Mouse (Mus musculus): ENCODE measurements around the gene Gm17349. TPM values are rescaled to one million over a fixed set of nuclear protein-coding genes. Genes with fewer than 3 reads are reported as not detected.

Gene Gm17349
- polyA plus RNA-seq, 1 experiment from 2014 or later, result not detected

DNA sequence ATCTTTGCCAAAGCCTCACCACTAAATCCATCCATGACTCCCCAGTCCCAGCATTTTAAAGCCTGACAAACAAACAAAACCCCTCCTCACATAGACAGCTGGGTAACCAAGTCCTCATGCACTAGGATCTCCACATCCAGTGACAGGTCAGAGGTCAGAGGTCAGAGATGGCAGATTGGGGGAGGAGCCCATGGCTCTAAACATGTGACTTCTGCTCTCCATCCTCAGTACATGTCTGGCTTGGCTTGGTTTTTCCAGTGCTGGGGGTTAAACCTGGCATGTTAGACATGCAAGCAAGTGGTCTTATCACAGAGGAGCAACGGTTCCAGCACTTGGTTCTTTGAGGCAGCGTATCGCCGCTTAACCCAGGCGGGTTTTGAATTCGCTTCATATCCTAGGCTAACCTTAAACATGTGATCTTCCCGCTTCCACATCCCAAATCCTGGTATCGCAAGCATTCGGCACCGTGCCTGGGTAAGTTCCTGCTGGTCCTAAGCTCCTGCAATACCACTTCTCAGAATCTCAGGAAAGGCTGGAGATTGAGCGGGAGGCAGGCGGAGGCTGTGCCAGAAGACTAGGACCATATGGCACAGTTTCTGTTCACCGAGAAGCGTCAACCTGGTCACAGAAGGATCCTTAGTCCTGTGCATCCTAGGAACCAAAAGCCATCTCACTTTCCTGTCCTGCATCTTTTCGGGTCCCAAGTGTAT, 44.0 kb downstream of the Gm17349 start:
- Histone ChIP-seq H3K9ac (replicated peaks; ENCODE audit: low read length) (no peak overlapping the region), H3K4me1 (ENCODE audit: control insufficient read depth, insufficient read depth, low read length) (peaks cover 7% of the 10 kb centered on the region; the same call in 1 of the 2 replicates), H3K27ac (replicated peaks; ENCODE audit: low read depth, low read length) (no peak overlapping the region), H3K9me3 (replicated peaks; ENCODE audit: control insufficient read depth, low read length) (no peaks in the 10 kb centered on the region), H3K4me3 (ENCODE audit: low read depth, low read length) (no peak overlapping the region), H3K27me3 (ENCODE audit: control insufficient read depth, insufficient read depth, low read length) (peaks cover 16% of the 10 kb centered on the region), H3K36me3 (replicated peaks; ENCODE audit: control insufficient read depth, insufficient read depth, low read depth, low read length) (no peaks in the 10 kb centered on the region), H3K4me2 (ENCODE audit: low read depth, low read length) (no peak overlapping the region)
- ATAC-seq (replicated peaks; ENCODE audit: insufficient number of reproducible peaks, low FRiP score, low TSS enrichment, low read depth) (no peak), DNase-seq (ENCODE audit: low spot score) (no peak)
- 93% methylated on average over 15 of the region's 15 CpGs for WGBS

DNA sequence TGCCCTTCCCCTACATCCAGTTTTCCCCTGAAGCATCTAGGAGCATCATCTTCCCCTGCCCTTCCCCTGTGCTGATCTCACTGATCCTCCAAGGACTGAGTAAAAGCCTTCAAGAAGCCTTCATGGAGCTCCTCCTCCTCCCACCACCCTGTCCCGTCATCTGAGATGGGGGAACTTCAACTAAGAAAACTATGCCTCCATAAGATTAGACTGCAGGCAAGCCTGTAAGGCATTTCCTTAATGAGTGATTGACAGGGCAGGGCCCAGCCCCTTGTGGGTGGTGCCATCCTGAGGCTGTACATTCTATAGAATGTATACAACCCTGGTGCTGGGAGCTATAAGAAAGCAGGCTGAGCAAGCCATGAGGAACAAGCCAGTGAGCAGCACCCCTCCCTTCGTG, 46.9 kb downstream of the Gm17349 start:
- Histone ChIP-seq H3K9ac (replicated peaks; ENCODE audit: low read length) (no peak overlapping the region), H3K4me1 (ENCODE audit: control insufficient read depth, insufficient read depth, low read length) (no peaks in the 10 kb centered on the region), H3K4me2 (ENCODE audit: low read depth, low read length) (no peak overlapping the region), H3K27ac (replicated peaks; ENCODE audit: low read depth, low read length) (no peak overlapping the region), H3K27me3 (ENCODE audit: control insufficient read depth, insufficient read depth, low read length) (peaks cover 12% of the 10 kb centered on the region), H3K9me3 (replicated peaks; ENCODE audit: control insufficient read depth, low read length) (no peaks in the 10 kb centered on the region), H3K4me3 (ENCODE audit: low read depth, low read length) (no peak overlapping the region), H3K36me3 (replicated peaks; ENCODE audit: control insufficient read depth, insufficient read depth, low read depth, low read length) (no peaks in the 10 kb centered on the region)
- ATAC-seq (replicated peaks; ENCODE audit: insufficient number of reproducible peaks, low FRiP score, low TSS enrichment, low read depth) (no peak), DNase-seq (ENCODE audit: low spot score) (no peak)
- 42% methylated on average over 2 of the region's 2 CpGs for WGBS

DNA sequence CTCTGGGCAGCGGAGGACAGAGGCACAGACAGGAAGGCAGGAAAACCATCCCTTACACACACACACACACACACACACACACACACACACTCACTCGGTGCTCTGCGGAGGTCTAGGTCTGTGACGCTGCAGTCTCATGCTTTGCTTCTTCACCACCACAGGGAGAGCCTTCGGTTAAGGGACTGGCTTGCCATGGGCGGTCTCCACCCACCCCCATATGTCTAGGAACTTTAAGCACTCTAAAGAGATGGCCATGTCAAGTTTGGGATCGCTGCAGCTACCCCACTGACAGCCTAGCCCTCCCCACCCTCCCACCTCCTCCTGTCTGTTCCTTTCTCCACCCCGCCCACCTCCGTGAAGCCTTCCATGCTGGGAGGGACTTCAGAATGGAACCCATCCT, 49.3 kb downstream of the Gm17349 start:
- Histone ChIP-seq H3K36me3 (replicated peaks; ENCODE audit: control insufficient read depth, insufficient read depth, low read depth, low read length) (no peaks in the 10 kb centered on the region), H3K9me3 (replicated peaks; ENCODE audit: control insufficient read depth, low read length) (no peaks in the 10 kb centered on the region), H3K9ac (replicated peaks; ENCODE audit: low read length) (no peak overlapping the region), H3K27ac (replicated peaks; ENCODE audit: low read depth, low read length) (no peak overlapping the region), H3K27me3 (ENCODE audit: control insufficient read depth, insufficient read depth, low read length) (peaks cover 12% of the 10 kb centered on the region), H3K4me3 (ENCODE audit: low read depth, low read length) (no peak overlapping the region), H3K4me1 (ENCODE audit: control insufficient read depth, insufficient read depth, low read length) (no peaks in the 10 kb centered on the region), H3K4me2 (ENCODE audit: low read depth, low read length) (no peak overlapping the region)
- ATAC-seq (replicated peaks; ENCODE audit: insufficient number of reproducible peaks, low FRiP score, low TSS enrichment, low read depth), result no peak
- DNase-seq (ENCODE audit: low spot score), result no peak
- whole genome bisulfite sequencing, result 59% methylated on average over 9 of the region's 9 CpGs

DNA sequence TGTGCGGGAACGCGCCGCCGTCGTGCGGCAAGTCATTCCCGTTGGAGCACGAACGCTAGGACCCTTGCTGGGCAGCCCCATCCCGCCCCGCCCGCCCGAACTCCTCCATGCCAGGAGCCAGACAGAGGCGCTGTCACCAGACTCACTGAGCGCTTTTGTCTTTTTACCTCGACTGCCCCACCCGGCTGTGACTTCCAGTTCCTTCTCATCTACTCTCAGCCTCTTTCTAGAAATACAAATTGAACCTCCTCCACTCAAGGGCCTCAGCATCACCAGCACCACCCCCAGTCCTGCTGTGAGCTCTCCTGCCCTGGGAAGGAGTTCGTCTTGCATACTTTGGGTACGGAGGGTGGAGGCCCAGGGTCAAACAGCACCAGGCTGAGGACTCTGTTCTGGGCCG, 51.4 kb downstream of the Gm17349 start:
- WGBS, result under 1% methylated on average over 21 of the region's 21 CpGs
- DNase-seq (ENCODE audit: low spot score), result no peak

DNA sequence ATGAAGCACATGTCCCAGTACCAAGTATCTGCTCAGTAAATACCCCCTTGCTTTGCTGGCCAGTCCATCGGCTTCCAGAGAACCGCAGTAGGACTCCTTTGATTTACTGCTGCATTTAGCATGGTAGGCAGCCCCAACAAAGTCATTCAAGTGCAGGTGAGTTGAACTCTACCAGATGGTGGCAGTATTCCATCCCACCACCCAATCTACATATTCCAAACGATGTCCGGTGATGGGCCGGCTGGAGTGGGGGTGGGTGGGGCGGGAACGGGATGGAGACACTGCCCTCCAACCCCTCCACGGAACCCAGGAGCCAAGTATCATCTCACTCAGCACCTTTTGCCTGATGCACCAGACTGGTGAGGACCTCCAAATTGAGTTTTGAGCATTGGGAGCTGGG, 52.0 kb downstream of the Gm17349 start:
- WGBS, result 8% methylated on average over 8 of the region's 8 CpGs
- no peak for DNase-seq (ENCODE audit: low spot score)
- Histone ChIP-seq H3K36me3 (replicated peaks; ENCODE audit: control insufficient read depth, insufficient read depth, low read depth, low read length) (no peaks in the 10 kb centered on the region), H3K9me3 (replicated peaks; ENCODE audit: control insufficient read depth, low read length) (no peaks in the 10 kb centered on the region), H3K4me1 (ENCODE audit: control insufficient read depth, insufficient read depth, low read length) (peaks cover 4% of the 10 kb centered on the region), H3K27ac (replicated peaks; ENCODE audit: low read depth, low read length) (no peak overlapping the region), H3K4me3 (ENCODE audit: low read depth, low read length) (no peak overlapping the region), H3K27me3 (ENCODE audit: control insufficient read depth, insufficient read depth, low read length) (peaks cover 12% of the 10 kb centered on the region), H3K9ac (replicated peaks; ENCODE audit: low read length) (no peak overlapping the region), H3K4me2 (ENCODE audit: low read depth, low read length) (no peak overlapping the region)
- ATAC-seq (replicated peaks; ENCODE audit: insufficient number of reproducible peaks, low FRiP score, low TSS enrichment, low read depth), result no peak

More for the DNA sequence above, 51.4 kb downstream of the Gm17349 start:
- ATAC-seq (replicated peaks; ENCODE audit: insufficient number of reproducible peaks, low FRiP score, low TSS enrichment, low read depth), result no peak
- Histone ChIP-seq H3K27ac (replicated peaks; ENCODE audit: low read depth, low read length) (no peak overlapping the region), H3K4me2 (ENCODE audit: low read depth, low read length) (peak overlapping the region; percentile 13; the same call in 1 of the 2 replicates), H3K9ac (replicated peaks; ENCODE audit: low read length) (no peak overlapping the region), H3K9me3 (replicated peaks; ENCODE audit: control insufficient read depth, low read length) (no peaks in the 10 kb centered on the region), H3K4me3 (ENCODE audit: low read depth, low read length) (no peak overlapping the region), H3K27me3 (ENCODE audit: control insufficient read depth, insufficient read depth, low read length) (peaks cover 12% of the 10 kb centered on the region), H3K4me1 (ENCODE audit: control insufficient read depth, insufficient read depth, low read length) (peaks cover 4% of the 10 kb centered on the region), H3K36me3 (replicated peaks; ENCODE audit: control insufficient read depth, insufficient read depth, low read depth, low read length) (no peaks in the 10 kb centered on the region)

Other genes with a start within 250 kb of the Gm17349 start
- 9.0 and 9.7 TPM in 2 replicates for gene Nckap5l, start 247.7 kb downstream of the Gm17349 start, polyA plus RNA-seq (2014; fragmentation: Nextera tagmentation; extraction: Ambion mirVana)
- gene Bcdin3d, start 230.8 kb downstream of the Gm17349 start, polyA plus RNA-seq (2014; fragmentation: Nextera tagmentation; extraction: Ambion mirVana), result 15.1 and 16.7 TPM in 2 replicates
- gene Faim2, start 177.3 kb downstream of the Gm17349 start, polyA plus RNA-seq (2014; fragmentation: Nextera tagmentation; extraction: Ambion mirVana), result 0.24 and 0.66 TPM in 2 replicates
- gene Aqp2, start 126.4 kb downstream of the Gm17349 start, polyA plus RNA-seq (2014; fragmentation: Nextera tagmentation; extraction: Ambion mirVana), result not detected in 2 replicates
- gene Aqp5, start 114.7 kb downstream of the Gm17349 start, polyA plus RNA-seq (2014; fragmentation: Nextera tagmentation; extraction: Ambion mirVana), result not detected in 2 replicates
- gene Aqp6, start 104.1 kb downstream of the Gm17349 start, polyA plus RNA-seq (2014; fragmentation: Nextera tagmentation; extraction: Ambion mirVana), result 0.26 TPM in 1 of 2 replicates, not detected in the other
- gene Racgap1, start 53.8 kb downstream of the Gm17349 start, polyA plus RNA-seq (2014; fragmentation: Nextera tagmentation; extraction: Ambion mirVana), result 147 and 152 TPM in 2 replicates
- gene Asic1, start 35.1 kb downstream of the Gm17349 start, polyA plus RNA-seq (2014; fragmentation: Nextera tagmentation; extraction: Ambion mirVana), result 2.6 and 4.1 TPM in 2 replicates
- gene Smarcd1, start 3.4 kb downstream of the Gm17349 start, polyA plus RNA-seq (2014; fragmentation: Nextera tagmentation; extraction: Ambion mirVana), result 66.8 and 81.1 TPM in 2 replicates
- gene Gpd1, start 12.0 kb upstream of the Gm17349 start, polyA plus RNA-seq (2014; fragmentation: Nextera tagmentation; extraction: Ambion mirVana), result 0.10 and 0.18 TPM in 2 replicates
- gene Cox14, start 20.1 kb upstream of the Gm17349 start, polyA plus RNA-seq (2014; fragmentation: Nextera tagmentation; extraction: Ambion mirVana), result 122 and 152 TPM in 2 replicates
- 64.6 and 70.2 TPM in 2 replicates for gene Cers5, start 67.4 kb upstream of the Gm17349 start, polyA plus RNA-seq (2014; fragmentation: Nextera tagmentation; extraction: Ambion mirVana)
- gene Lima1, start 170.0 kb upstream of the Gm17349 start, polyA plus RNA-seq (2014; fragmentation: Nextera tagmentation; extraction: Ambion mirVana), result 75.3 and 80.8 TPM in 2 replicates